Mouse (Mus musculus) bone marrow, adult 2 months (tissue): ENCODE measurements around the gene 1500011B03Rik. TPM values are rescaled to one million over a fixed set of nuclear protein-coding genes. Genes with fewer than 3 reads are reported as not detected.

ENCODE experiments used
- H3K27ac ChIP-seq: fragments of 200-500 bp; 2 replicates; pipeline ENCODE4 v1.5.1; 2012; ENCODE audit warnings: low read depth, mild to moderate bottlenecking, control low read depth, inconsistent platforms, low read length; ENCODE audit not compliant: control insufficient read depth, poor library complexity, insufficient read depth
- H3K4me1 ChIP-seq: fragments of 200-500 bp; 2 replicates; pipeline ENCODE4 v1.6.1; 2011; ENCODE audit warnings: low read length; ENCODE audit not compliant: control insufficient read depth, insufficient read depth
- H3K4me3 ChIP-seq: fragments of 200-500 bp; replicated peaks from 2 replicates; pipeline ENCODE3; 2011; ENCODE audit warnings: mild to moderate bottlenecking, low read depth, low read length, control low read depth; ENCODE audit not compliant: control insufficient read depth
- CTCF ChIP-seq: fragments of 200-500 bp; IDR thresholded peaks from 2 replicates; pipeline ENCODE4 v1.5.1; 2011; ENCODE audit warnings: low read length, control low read depth; ENCODE audit not compliant: control insufficient read depth, insufficient read depth
- POLR2A ChIP-seq: fragments of 200-500 bp; IDR thresholded peaks from 2 replicates; pipeline ENCODE4 v1.6.1; 2011; ENCODE audit warnings: low read depth, mild to moderate bottlenecking, control low read depth, low read length, borderline replicate concordance; ENCODE audit not compliant: control insufficient read depth
- WGBS: fragments of 180-500 bp; shearing (Covaris S2); methylation state at CpG from one replicate; pipeline ENCODE4 v1.1.7; 2018; 5-methylcytosine and 5-hydroxymethylcytosine counted together
- polyA plus RNA-seq: library from polyadenylated mRNA; stranded (reverse); fragments of >200 nt; gene quantifications from 2 replicates; pipeline ENCODE4 v1.2.4, GENCODE M21; 2011; ENCODE audit warnings: low replicate concordance; ENCODE audit not compliant: missing spikeins, insufficient read depth, insufficient read length

The 1500011B03Rik gene
- polyA plus RNA-seq, 1 experiment: 25.3 TPM

DNA sequence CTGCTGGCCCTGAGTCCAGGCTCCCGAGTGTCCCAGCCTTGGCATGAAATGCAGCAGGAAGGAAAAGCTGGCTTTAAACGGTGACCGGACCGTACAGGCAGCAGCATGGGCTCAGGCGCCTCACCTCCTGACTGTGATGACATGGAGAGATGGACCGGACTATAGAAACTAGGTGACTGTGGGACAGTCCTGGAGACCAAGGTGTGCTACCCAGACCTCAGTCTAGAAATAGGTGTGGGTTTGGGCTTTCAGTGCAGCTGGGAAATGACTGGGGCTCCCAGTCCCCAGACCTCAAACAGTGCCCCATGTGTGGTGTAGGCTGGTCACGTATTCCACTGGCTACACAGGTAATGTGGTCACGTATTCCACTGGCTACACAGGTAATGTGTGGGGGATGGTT, 16.6 kb downstream of the 1500011B03Rik start:
- peak overlapping the region; percentile 82 for H3K27ac ChIP-seq
- no peak for TF ChIP-seq CTCF
- no peak for TF ChIP-seq POLR2A
- peak overlapping the region; percentile 46 for H3K4me3 ChIP-seq
- WGBS: 34% methylated on average over 8 of the region's 8 CpGs
- peaks cover 3% of the 10 kb centered on the region; the same call in 1 of the 2 replicates for H3K4me1 ChIP-seq

DNA sequence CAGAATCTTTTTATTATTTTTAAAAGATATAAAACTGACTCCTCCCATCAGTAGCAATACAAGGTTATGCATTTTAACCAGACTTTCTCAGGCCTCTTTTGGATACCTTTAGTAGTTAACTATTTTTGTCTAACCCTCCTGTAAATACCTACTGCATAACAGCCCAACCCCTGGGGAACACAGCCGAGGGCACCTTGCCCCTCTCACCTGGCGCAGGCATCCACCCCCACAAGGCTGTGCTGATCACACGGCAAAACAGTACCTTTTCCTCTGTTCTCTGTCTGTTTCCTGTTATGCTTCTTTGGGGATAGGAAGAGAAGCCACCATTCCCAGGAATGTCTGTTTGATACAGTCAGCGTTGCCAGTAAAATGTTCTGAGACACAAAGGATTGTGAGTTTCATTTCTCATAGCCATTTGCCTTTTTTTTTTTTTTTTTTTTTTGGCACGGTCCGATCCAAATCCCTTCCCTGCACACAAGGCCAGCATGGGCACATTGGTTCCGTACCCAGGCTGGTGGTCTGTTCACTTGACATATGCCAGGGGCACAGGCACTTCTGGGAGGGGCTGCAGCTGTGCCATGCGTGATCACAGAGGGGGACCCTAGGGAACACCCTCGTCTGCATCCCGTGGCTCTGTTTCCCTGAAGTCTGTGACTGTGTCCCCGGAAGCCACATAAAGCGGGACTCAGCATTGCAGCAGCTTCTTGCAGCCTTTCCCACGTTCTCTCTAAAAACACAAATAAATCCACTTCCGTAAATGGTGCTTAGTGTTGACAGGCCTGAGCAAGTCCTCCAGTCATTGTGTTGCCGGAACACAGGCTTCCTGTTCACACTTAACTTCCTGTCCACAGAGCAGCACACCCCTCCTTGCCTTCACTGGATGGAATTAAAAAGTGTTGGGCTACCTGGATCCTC, 17.6 kb downstream of the 1500011B03Rik start:
- H3K27ac ChIP-seq: peak overlapping the region; percentile 82
- peaks cover 3% of the 10 kb centered on the region; the same call in 1 of the 2 replicates for H3K4me1 ChIP-seq
- 19% methylated on average over 15 of the region's 15 CpGs for WGBS
- TF ChIP-seq CTCF (no peak), POLR2A (no peak)
- H3K4me3 ChIP-seq: peak overlapping the region; percentile 22

DNA sequence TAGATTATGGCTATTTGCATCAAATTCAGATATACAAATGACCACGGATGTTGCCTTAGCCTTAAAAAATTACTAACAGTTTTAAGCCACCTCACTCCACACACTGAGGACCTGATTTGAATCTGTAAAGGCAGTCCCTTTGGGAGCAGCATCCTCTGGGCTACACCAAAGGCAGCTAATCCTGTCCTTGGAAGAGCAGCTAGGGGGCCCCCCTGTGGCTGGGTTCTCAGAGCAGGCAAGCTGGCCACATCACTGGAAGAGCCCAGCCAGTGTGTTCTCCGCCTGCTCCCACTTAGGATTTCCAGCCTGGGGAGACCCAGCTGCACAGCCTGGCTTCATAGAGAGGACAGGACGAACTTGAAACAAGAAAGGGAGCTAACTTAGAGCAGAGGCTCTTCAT, 18.3 kb downstream of the 1500011B03Rik start:
- H3K4me3 ChIP-seq: no peak overlapping the region
- WGBS: 59% methylated on average over 3 of the region's 3 CpGs
- peak overlapping the region; percentile 39; the same call in 1 of the 2 replicates for H3K27ac ChIP-seq
- peaks cover 3% of the 10 kb centered on the region; the same call in 1 of the 2 replicates for H3K4me1 ChIP-seq
- TF ChIP-seq CTCF (0 out of 2 replicates have a peak, but pooled peaks have one; percentile 14), POLR2A (no peak)

DNA sequence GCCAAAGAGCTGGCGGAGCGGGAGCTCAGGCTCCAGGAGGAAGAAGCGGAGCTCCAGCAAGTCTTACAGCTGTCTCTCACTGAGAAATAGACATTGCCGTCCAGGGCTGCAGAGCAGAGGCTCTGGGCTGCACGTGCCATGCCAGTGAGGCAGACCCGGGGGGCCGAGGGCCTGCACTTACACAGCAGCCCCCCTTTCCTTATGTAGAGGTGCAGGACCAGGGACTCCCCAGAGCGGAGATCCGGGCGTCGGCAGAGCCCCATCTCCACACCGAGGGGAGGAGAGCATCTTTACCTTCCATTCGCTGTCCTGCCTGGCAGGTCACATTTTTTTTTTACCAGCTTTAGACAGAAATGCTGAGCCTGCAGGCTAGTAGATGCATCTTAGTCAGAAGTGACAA, 18.9 kb downstream of the 1500011B03Rik start:
- no peak for TF ChIP-seq CTCF
- no peak for TF ChIP-seq POLR2A
- H3K27ac ChIP-seq: no peak overlapping the region
- H3K4me1 ChIP-seq: peaks cover 3% of the 10 kb centered on the region; the same call in 1 of the 2 replicates
- 88% methylated on average over 13 of the region's 13 CpGs for WGBS
- no peak overlapping the region for H3K4me3 ChIP-seq

DNA sequence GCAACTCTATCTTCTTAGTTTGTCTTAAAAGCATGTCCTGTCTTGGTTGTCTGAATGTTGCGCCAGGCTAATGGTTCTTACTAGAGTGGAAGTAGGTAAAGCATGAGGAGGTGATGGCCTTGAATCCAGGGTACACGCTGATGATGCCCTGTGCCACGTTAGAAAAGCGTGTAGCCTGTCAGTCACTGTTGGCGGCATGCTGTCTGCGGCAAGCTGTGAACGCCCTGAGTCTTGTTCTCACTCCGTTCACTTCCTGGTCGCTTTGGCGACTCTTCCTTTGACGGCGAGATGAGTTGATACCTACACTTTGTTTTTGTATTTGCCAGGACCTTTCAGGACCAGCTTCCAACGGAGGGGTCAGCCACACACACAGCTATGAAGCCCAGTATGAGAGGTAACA, 20.0 kb downstream of the 1500011B03Rik start:
- no peak overlapping the region for H3K4me3 ChIP-seq
- 85% methylated on average over 13 of the region's 13 CpGs for WGBS
- TF ChIP-seq POLR2A (no peak), CTCF (no peak)
- H3K4me1 ChIP-seq: peaks cover 3% of the 10 kb centered on the region; the same call in 1 of the 2 replicates
- H3K27ac ChIP-seq: no peak overlapping the region

DNA sequence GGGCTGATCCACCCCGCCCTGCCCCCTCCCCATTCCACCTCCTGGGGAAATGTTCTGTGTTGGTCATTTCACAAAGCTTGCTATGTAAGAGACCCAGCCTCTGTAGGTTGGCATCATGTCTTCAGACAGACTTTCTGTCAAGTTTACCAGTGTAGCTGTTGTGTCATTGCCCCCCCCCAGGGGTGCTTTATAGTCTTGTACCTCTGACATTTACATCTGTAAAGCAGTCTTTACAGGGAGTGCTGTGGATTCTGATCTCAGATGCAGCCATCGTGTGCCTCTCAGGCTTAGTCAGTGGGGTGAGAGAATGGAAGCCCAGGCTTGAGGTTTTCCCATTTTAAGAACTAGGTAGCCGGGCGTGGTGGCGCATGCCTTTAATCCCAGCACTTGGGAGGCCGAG, 21.4 kb downstream of the 1500011B03Rik start:
- Histone ChIP-seq H3K4me1 (peaks cover 3% of the 10 kb centered on the region; the same call in 1 of the 2 replicates), H3K27ac (no peak overlapping the region), H3K4me3 (no peak overlapping the region)
- WGBS: 93% methylated on average over 6 of the region's 6 CpGs
- TF ChIP-seq POLR2A: no peak
- TF ChIP-seq CTCF: no peak

DNA sequence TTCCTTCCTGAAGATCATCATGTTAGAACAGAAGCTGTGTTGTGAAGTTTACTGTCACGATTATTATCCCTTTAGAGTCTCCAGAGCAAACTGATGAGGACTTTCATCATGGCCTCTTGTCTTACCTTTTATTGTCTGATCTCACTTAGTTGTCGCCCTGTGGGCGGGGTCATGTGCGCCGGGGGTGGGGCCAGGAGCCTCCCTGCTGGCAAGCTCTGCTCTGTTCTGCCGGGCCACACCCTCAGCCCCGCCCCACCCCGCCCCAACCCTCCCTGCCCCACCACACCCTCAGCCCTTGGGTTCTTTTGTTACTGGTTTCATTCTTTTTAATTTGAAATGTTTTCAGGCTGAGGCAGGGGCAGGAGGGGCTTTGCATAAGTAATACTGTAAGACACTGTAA, 22.2 kb downstream of the 1500011B03Rik start:
- H3K4me1 ChIP-seq: peaks cover 2% of the 10 kb centered on the region; the same call in 1 of the 2 replicates
- no peak overlapping the region for H3K27ac ChIP-seq
- TF ChIP-seq CTCF (no peak), POLR2A (no peak)
- no peak overlapping the region for H3K4me3 ChIP-seq
- 36% methylated on average over 8 of the region's 8 CpGs for WGBS

DNA sequence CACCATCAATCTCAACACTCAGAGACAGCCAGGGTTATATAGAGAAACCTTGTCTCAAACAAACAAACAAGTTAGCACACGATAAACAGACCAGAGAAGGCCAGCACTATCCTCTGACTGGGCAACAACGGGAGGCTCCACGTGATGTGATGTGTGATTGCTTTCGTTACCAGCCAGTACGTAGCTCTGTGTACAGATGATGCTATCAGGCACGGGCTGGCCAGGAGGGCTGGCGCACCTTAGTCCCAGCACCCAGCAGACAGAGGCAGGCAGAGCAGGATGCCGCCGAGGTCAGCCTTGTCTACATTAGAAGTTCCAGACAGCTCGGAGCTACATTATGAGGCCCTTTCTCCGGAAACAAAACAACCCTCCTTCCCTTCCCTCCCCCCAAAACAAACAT, 23.4 kb downstream of the 1500011B03Rik start:
- WGBS: 84% methylated on average over 11 of the region's 11 CpGs
- TF ChIP-seq CTCF (no peak), POLR2A (no peak)
- no peak overlapping the region for H3K4me3 ChIP-seq
- no peaks in the 10 kb centered on the region for H3K4me1 ChIP-seq
- H3K27ac ChIP-seq: no peak overlapping the region

DNA sequence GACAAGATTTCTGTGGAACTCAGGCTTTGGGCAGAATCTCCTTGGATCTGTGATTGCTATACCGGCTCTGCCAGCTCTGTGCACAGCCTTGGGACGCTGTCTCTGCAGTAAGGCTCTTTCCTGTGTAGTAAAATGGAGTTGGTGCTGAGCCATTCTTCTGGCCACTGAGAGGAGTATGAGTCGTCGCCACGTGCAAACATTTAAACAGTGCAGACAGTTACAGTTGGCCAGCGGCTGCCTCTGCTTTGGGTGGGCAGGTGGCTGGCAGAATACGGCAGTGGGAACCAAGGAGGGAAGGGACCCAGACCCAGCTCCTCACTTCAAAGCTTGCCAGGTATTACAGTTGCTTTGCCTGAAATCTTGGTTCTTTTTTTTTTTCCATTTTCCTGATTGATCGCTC, 26.0 kb downstream of the 1500011B03Rik start:
- H3K27ac ChIP-seq: no peak overlapping the region
- H3K4me1 ChIP-seq: no peaks in the 10 kb centered on the region
- 92% methylated on average over 8 of the region's 8 CpGs for WGBS
- H3K4me3 ChIP-seq: no peak overlapping the region
- TF ChIP-seq POLR2A (no peak), CTCF (no peak)
